Mouse (Mus musculus): ENCODE measurements around the gene Hoxd4.

Hoxd4 gene

DNA sequence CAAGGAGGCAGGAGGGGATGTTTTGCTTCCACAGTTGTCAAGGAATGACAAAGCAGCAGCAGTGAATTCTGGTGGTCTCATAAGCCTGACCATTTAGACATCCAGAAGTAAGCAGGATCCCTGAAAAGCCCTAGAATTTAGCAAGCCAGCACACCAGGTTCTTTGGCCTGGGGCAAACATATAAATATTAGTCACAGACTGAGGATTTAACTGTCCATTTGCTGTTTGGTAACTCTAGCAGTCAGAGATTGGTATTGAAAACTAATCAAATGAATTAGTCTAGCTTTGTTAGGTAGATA is 30.2 kb downstream of the Hoxd4 start:
- DNase-seq (ENCODE audit: low read depth, low spot score) = no peak

DNA sequence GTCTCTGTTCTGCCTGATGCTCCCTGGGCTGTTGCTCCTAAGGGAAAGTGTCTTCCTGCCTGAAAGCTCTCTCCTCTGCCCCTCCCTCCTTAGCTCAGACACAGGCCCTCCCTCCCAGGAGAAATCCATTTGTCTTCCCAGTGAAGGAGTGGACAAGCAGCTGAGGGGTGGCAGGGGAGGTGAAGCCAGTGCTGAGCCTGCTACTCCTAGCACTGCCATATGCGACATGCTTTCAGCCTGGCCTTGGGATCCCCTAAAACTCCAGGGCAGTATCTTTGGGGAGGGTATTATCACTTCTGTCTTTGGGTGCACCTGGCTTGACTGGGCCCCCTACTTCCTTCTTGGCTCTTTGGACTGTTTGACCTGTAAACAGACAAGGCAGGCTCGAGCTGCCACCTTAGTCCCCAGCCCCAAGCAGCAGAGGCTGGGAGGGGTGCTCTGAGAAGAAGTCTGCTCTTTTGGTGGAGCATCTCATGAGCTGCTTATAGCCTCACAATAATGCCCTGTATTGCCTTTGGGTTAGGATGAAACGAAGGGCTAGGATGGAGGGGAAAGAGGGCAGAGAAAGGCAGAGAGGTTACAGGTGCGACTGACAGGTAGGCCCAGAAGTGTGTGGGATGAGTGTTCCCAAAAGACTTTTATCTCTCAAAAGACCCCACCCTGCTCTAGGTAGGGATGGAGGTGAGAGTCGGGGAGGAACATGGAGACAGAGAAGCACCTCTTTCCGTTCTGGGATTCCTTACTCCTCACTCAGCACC is 34.0 kb downstream of the Hoxd4 start:
- DNase-seq (ENCODE audit: low read depth, low spot score) = no peak

DNA sequence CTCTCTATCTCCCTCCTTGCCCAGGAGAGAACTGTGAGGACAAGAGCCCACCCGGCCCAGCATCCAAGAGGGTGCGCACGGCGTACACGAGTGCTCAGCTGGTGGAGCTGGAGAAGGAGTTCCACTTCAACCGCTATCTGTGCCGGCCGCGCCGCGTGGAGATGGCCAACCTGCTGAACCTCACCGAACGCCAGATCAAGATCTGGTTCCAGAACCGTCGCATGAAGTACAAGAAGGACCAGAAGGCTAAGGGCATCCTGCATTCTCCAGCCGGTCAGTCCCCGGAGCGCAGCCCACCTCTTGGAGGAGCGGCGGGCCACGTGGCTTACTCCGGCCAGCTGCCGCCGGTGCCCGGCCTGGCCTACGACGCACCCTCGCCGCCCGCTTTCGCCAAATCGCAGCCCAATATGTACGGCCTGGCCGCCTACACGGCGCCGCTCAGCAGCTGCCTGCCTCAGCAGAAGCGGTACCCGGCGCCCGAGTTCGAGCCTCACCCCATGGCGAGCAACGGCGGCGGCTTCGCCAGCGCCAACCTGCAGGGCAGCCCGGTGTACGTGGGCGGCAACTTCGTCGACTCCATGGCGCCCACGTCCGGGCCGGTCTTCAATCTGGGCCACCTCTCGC is 34.7 kb downstream of the Hoxd4 start:
- no peak for DNase-seq (ENCODE audit: low read depth, low spot score)

DNA sequence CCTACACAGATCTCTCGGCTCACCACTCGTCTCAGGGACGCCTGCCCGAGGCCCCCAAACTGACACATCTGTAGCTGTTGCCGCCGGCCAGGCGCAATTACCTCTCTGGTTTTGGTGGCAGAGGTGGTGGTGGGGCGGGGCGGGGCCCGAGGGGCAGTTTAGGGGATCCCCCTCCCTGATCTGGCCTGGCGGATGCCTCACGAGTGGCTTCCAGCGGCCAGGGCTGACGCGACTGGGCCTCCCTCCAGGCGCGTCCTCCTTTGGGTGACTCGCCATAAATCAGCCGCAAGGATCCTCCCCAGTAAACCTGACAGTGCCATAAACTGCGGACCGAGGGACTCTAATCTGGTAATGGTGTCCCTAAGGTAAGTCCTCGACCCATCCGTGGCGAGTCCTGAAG is 35.3 kb downstream of the Hoxd4 start:
- DNase-seq (ENCODE audit: low read depth, low spot score) = no peak

DNA sequence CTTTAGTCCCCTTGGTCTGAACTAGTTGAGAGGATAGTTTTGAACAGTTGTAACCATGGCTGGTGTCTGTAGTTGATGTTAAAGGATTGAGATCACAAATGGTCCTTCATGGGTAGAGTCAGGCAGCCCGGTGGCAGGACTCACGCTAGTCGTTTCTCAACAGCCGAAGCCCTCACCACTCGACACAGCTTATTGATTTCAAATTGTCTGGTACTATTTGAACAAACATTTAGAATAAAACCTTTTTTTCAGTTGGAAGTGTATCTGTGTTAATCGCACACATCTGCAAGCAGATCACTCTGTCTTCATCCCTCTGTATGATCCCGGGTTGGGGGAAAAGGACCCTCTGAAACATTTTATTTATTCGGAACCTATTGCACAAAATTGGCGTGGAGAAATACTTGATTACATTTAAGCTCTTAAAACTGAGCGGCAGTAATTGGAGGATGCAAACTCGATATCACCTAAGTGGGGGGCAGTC is 36.0 kb downstream of the Hoxd4 start:
- DNase-seq (ENCODE audit: low read depth, low spot score) = no peak

DNA sequence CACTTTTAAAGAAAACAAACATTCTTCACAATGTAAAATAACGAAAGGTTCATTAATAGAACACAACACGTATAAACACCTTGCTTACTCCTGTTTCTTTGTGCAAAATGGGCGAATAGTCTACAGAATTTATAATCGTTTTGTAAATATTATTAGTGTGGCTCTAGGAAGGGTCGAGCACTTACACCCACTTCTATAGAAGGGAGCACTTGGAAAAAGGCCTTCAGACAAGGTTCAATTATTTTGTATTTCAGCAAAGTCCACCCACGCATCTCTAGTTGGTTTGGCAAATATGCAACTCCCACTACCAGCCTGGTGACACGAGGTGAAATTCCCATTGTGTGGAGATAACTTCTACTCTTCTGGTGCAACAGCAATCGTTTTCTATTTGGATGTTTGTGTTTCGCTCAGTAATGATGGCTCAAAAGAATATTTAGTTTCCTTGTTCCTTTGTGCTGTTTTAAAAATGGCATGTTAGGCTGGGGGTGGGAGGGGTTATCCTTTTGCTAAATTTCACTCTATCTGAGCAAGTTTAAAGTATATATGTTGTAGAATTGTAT is 36.8 kb downstream of the Hoxd4 start:
- no peak for DNase-seq (ENCODE audit: low read depth, low spot score)

DNA sequence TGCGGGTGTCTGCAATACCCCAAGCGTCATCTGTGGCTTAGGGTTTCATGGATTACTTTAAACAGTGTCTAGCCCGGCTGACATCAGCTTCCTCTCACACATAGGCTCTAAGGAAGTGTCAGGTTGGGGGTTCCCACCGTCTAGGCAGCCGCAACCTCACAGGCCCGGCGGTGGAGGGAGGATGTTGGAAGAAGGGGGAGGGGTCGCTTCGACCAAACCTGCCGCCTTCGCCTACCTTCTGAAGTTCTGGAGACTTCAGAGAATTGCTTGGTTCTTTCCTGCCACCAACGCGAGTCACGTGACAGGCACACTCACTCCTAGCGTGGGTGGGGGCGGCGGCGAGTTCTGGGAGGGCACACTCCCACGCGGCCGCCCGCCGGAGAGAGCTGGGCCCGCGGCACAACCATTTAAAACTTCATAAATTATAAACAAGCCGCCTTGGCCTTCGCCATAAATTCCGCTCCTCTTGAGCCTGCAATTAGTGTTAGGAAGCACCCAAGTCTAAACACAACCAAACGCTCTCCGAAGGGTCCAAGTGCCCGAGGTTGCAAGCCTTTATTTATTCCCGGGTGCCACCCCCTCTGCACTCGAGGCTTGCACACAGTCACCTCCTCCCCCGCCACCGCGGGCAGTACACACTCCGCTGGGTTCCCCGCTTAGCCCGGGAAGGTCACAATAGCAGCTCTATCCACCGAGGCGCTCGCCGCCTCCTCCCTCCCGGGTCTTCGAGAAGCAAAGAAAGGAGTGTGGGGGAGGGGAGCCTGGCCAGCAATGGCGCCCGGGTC is 37.8 kb downstream of the Hoxd4 start:
- DNase-seq (ENCODE audit: low read depth, low spot score) = no peak

DNA sequence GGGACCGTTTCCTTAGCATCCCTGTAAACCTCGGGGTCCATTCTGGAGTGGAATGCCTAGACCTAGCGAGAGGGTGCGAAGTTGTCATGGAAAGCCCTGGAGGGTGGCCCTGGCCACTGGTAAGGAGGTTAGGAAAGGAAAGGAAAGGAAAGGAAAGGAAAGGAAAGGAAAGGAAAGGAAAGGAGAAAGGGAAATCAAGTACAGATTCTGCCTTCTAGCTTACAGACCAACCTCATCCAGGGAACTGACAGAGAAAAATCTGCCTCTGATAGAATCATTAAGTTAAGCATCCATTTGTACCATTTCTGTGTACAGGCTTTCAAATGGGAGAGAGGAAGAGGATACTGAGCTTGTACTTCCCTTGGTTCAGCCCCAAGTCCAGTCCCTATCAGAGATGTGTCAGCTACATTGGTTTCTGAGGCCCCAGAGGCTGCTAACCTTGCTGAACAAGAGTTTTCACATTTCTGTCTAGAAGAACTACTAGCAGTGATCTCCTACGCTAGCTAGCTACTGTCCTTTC is 39.1 kb downstream of the Hoxd4 start:
- no peak for DNase-seq (ENCODE audit: low read depth, low spot score)

DNA sequence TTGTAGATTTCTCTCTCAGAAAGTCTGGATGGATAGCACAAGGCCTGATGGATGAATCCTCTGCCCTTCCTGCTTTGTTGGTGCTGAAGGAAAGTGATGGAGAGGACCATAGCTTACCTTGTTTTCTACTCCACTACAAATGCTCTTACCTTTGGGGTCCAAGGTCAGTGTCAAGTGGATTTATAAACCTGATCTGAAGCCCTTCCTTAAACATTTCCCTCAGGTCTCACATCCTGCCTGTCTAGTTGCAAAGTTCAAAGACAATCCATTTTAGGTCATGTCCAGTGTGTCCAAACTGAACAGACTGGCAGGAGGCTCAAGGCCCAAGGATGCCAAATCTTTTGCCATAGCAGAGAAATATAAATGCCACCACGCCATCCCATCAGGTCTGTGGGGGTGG is 40.1 kb downstream of the Hoxd4 start:
- DNase-seq (ENCODE audit: low read depth, low spot score) = no peak

DNA sequence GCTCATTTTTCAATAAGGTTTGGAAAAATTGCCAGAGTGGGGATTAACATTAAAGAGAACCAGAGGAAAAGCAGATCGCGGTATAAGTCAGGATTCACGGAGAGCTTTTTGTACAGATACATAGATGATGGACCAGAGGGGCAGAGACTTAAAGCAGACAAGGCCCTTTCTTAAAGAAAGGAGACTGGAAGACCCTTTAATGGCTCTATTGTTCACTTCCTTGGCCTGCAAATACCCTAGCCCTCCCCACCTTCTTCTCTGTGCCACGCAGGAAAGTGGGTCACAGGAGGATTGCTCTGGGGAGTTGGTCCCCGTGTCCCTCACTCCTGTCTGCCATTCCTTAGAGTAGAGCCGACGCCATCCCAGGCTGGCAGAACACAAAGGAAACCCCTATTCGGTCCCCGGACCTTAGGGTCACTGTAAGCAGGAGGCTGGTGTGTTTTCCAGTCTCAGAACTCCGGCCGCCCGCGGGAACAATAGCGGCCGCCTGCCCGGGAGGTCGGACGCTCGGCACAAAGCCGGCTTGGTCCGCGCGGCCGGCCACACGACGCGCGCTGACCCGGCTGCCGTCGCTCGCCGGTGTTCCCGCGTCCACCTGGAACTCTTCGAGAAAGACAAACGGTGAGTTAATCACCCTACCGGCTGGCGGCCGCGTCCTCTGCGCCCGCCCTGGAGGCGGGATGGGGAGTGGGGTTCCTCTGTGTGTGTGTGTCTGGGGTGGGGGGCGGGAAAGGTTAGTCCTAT is 40.9 kb downstream of the Hoxd4 start:
- DNase-seq (ENCODE audit: low read depth, low spot score) = no peak

DNA sequence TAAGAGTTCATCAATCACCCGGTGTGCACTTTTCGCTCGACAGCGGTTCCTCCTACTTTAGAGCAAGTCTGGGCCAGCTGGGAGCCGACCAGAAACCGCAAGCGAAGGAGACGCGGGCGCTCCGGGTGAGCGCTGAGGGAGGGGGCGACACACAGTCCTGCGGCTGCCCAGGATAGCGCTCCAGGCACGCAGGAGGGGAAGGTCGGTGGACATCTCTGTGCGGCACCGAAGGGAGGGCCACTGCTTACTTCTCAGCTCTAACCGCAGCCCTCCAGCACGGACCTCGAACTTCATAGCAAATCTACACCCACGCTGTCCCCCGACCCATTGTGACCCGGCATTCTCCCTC is 41.4 kb downstream of the Hoxd4 start:
- DNase-seq (ENCODE audit: low read depth, low spot score) = no peak

DNA sequence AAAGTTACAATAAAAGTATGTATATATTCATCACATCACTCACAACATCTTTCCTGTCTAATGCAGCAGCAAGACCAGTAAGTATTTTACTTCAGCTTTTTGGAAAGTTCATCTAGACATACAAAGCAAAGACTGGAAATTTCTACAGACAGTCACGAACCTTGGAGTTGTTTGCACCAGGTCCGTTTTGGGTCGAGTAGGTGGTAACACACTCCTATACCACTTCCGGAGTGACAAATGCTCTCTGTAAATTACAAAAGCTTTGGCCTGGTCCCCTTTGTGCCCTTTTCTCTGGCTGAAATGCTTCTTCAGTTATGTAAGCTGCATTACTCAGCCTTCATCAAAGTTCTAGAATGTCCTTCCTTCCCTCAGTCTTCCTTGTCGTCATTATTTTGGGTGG is 42.0 kb downstream of the Hoxd4 start:
- no peak for DNase-seq (ENCODE audit: low read depth, low spot score)

DNA sequence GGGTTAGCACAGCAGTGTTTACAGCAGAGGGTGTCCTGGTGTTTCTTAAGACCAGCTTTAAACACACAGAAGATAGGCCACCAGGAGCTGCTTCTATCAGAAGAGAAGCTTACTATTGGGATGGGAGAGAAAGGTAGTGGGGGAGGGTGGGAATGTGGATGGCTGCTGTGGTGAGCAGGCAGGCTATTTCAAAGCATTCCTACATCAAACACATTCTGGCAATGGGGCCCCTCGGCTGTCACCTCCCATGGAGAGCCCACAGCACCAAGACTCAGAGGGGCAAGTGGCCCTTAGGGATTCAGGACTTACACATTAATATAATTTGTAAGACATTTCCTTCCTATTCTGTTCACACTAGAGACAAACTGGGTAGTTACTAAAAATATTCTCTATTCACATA is 48.4 kb downstream of the Hoxd4 start:
- DNase-seq (ENCODE audit: low read depth, low spot score) = no peak

DNA sequence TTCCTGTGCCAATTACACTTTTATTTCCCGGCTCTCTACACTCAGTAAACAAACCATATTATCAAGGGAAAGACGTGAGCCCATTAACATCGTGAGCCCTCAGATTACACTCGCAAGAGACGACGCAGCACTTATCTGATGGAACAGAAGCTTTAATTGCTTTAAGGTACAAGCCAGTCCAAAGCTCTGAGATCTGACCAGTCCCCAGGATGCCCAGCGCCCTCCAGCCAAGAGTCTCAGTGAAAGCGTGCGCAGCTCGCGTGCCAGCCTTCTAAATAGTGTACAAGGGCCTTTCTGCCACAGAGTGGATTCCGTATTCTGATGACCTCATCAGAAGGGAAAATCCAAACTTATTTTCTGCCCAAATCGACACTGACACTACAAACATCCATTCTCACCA is 50.2 kb downstream of the Hoxd4 start:
- DNase-seq (ENCODE audit: low read depth, low spot score) = no peak

DNA sequence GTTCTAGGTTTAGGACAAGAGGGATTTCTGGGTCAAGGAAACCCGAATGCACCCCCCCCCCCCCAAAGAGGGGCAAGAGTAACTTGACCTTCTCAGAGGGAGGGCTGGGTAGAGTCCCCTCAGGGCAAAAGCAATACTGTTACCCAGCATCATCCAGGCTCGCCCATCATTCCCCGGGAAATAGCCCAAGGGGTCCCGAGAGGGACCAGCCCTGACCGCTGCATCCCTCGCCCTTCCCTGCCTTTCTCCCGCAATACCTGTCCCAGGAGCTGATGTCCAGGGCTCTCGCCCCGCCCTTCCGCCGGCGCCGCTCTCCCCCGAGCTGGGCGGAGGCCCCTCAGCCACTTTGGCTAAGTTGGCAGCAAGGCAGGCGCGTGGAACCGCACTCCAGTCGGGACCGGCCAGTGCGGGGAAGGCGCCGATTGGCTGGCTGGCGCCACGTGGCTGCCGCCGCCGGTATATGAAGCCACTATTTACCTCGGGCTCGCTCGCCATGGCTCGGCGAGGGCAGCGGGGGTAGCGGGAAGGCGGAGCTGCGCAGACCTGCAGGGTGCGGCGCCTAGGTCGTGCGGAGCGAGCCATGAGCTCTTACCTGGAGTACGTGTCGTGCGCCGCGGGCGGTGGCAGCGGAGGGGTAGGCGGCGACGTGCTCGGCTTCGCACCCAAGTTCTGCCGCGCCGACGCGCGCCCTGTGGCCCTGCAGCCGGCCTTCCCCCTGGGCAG is 51.0 kb downstream of the Hoxd4 start, which contains the start of gene Hoxd1:
Gene Hoxd1 (plus strand): TSS at position 459 of the 723 bp plus-strand sequence.
- no peak for DNase-seq (ENCODE audit: low read depth, low spot score)

DNA sequence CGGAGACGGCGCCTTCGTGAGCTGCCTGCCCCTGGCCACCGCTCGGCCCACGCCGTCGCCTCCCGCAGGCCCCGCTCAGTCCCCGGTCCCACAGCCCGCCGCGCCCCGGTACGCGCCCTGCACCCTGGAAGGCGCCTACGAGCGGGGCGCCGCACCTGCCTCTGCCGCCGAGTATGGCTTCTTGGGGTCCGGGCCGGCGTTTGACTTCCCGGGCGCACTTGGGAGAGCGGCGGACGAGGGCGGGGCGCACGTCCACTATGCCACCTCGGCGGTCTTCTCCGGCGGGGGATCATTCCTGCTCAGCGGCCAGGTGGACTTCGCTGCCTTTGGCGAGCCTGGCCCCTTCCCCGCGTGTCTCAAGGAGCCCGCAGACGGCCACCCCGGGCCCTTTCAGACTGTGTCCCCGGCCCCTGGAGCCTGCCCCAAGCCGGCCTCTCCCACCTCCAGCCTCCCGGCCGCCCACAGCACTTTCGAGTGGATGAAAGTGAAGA is 51.6 kb downstream of the Hoxd4 start:
- no peak for DNase-seq (ENCODE audit: low read depth, low spot score)

DNA sequence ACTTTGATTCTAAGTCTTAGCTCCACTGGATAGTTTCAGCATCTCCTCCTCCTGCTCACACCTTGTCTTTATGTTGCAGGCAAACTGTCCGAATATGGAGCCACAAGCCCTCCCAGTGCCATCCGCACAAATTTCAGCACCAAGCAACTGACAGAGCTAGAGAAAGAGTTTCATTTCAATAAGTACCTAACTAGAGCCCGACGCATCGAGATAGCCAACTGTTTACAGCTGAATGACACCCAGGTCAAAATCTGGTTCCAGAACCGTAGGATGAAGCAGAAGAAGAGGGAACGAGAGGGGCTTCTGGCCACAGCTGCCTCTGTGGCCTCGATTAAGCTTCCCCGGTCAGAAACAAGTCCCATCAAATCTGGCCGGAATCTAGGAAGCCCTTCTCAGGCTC is 52.2 kb downstream of the Hoxd4 start:
- no peak for DNase-seq (ENCODE audit: low read depth, low spot score)

DNA sequence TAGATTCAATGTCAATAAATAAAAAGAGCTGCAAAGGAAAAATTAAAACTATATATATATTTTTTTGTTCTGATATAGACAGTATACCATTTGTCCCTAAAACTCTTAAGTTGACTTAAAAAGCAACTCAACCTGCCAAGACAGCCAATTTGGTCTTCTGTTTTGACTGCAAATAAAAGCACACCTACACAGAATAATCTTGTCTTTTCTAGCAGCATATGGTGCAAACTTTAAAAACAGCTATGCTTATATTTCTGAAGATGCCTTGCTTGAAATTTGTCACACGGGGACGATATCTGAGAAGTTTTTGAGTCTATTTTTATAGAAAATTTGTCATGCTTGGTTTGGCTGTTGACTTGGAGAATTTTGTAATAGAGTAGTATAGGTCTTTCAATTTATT is 62.6 kb downstream of the Hoxd4 start:
- peak; percentile 76 for DNase-seq (ENCODE audit: low read depth, low spot score)

DNA sequence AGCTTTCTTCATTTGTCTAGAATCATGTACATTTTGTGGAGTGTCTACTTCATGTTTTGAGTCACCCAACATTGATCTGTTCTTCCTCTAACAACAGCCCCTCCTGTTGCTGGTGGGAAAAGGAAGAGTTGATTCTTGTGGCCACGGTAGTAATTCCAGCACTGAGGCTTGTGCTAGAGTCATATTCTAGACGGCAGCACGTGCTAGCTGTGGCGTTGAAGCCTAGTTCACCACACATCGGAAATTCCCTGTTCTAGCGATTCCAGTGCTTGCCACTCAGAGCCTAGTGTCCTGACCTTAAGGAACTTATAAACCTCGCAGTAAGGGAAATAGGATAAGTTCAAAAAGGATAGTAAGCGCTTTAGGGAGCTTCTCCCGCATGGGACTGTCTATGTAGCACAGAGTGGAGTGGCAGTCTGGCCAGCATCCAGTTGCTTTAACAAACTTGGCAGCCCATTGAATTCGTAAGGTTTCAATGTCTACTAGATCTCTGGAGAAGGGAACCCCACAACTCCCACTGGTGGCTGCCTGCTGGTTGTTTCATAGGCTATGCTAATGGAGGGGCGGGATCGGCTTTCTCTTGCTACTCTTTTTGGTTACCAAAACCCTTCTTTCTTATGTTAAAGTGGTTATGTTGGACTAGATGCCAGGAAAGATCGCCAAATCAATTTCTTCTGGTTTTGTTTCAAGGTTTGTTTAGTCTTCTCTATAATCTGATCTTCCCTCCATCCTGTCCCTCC is 66.0 kb downstream of the Hoxd4 start:
- DNase-seq (ENCODE audit: low read depth, low spot score) = no peak
